Mouse (Mus musculus) left cerebral cortex, postnatal 4 days (tissue): ENCODE measurements around the gene Enpp4. TPM values are rescaled to one million over a fixed set of nuclear protein-coding genes. Genes with fewer than 3 reads are reported as not detected.

Experiments
- DNase-seq: peaks from one replicate; pipeline ENCODE4 v3.0.0-alpha.2; 2022
- intact Hi-C: fragments of 180-260 bp; cut with DNase I; formaldehyde crosslinking; loops from one replicate; pipeline ENCODE4 v1.15.1; 2025
- total RNA-seq, 2 experiments: library from RNA; stranded (reverse); gene quantifications; 2 replicates each; pipeline ENCODE4 v1.2.3; 2021

Enpp4 gene
- total RNA-seq = 1 to 10 TPM; 5.8 to 6.1 TPM

- peak; percentile 73 for DNase-seq
- intact Hi-C loops = no loop called here
Measured at GRCm38 (mm10) chr17:44105287-44106138, at the start of gene Enpp4. Gene Enpp4 (minus strand): TSS chr17:44105809.

- intact Hi-C loops = loop anchor here (10.0 kb wide), 1 partner anchor 100 kb away; no protein-coding TSS in a partner anchor
- no peak for DNase-seq
Measured at GRCm38 (mm10) chr17:44155204-44155603, 49.6 kb upstream of the Enpp4 start.

- no peak for DNase-seq
- intact Hi-C loops = loop anchor here (10.0 kb wide), 1 partner anchor 101 kb away; no protein-coding TSS in a partner anchor
Measured at GRCm38 (mm10) chr17:44153871-44154270, 48.3 kb upstream of the Enpp4 start.

- DNase-seq = no peak
Measured at GRCm38 (mm10) chr17:44151889-44152288, 46.3 kb upstream of the Enpp4 start.

GRCm38 (mm10) chr17:44151130-44151529 lies 45.5 kb upstream of the Enpp4 start:
- intact Hi-C loops = loop anchor here (10.0 kb wide), 1 partner anchor 104 kb away; no protein-coding TSS in a partner anchor
- DNase-seq = peak; percentile 40

More at GRCm38 (mm10) chr17:44151889-44152288, 46.3 kb upstream of the Enpp4 start:
- intact Hi-C loops = loop anchor here (10.0 kb wide), 1 partner anchor 103 kb away; no protein-coding TSS in a partner anchor

- no peak for DNase-seq
- intact Hi-C loops = no loop called here
Measured at GRCm38 (mm10) chr17:44148109-44148846, 42.7 kb upstream of the Enpp4 start.

GRCm38 (mm10) chr17:44145806-44146205 lies 40.2 kb upstream of the Enpp4 start:
- no peak for DNase-seq
- intact Hi-C loops = no loop called here

- intact Hi-C loops = no loop called here
- DNase-seq = no peak
Measured at GRCm38 (mm10) chr17:44136863-44137640, 31.4 kb upstream of the Enpp4 start.

GRCm38 (mm10) chr17:44136018-44136417 lies 30.4 kb upstream of the Enpp4 start:
- DNase-seq = no peak
- intact Hi-C loops = no loop called here

GRCm38 (mm10) chr17:44134545-44134944 lies 28.9 kb upstream of the Enpp4 start:
- intact Hi-C loops = loop anchor here (5.0 kb wide), 1 partner anchor 252 kb away; no protein-coding TSS in a partner anchor
- no peak for DNase-seq

GRCm38 (mm10) chr17:44134106-44134505 lies 28.5 kb upstream of the Enpp4 start:
- intact Hi-C loops = loop anchor here (5.0 kb wide), 1 partner anchor 252 kb away; no protein-coding TSS in a partner anchor
- no peak for DNase-seq

- DNase-seq = peak; percentile 73
- intact Hi-C loops = loop anchor here (5.0 kb wide), 1 partner anchor 248 kb away; no protein-coding TSS in a partner anchor
Measured at GRCm38 (mm10) chr17:44130429-44130828, 24.8 kb upstream of the Enpp4 start.

GRCm38 (mm10) chr17:44129092-44129750 lies 23.6 kb upstream of the Enpp4 start:
- intact Hi-C loops = no loop called here
- DNase-seq = peak; percentile 8

GRCm38 (mm10) chr17:44121366-44122100 lies 15.9 kb upstream of the Enpp4 start:
- intact Hi-C loops = no loop called here
- no peak for DNase-seq

GRCm38 (mm10) chr17:44118231-44118630 lies 12.6 kb upstream of the Enpp4 start:
- no peak for DNase-seq
- intact Hi-C loops = loop anchor here (5.0 kb wide), 1 partner anchor 41 kb away; the partner anchor contains the start of gene Enpp5

- DNase-seq = no peak
- intact Hi-C loops = loop anchor here (5.0 kb wide), 1 partner anchor 40 kb away; the partner anchor contains the start of gene Enpp5
Measured at GRCm38 (mm10) chr17:44117721-44118120, 12.1 kb upstream of the Enpp4 start.

GRCm38 (mm10) chr17:44116584-44116983 lies 11.0 kb upstream of the Enpp4 start:
- intact Hi-C loops = loop anchor here (5.0 kb wide), 1 partner anchor 39 kb away; the partner anchor contains the start of gene Enpp5
- no peak for DNase-seq

GRCm38 (mm10) chr17:44108331-44108730 lies 2.7 kb upstream of the Enpp4 start:
- no peak for DNase-seq
- intact Hi-C loops = no loop called here

- intact Hi-C loops = no loop called here
- no peak for DNase-seq
Measured at GRCm38 (mm10) chr17:44101961-44102360, 3.6 kb downstream of the Enpp4 start.
